Mouse (Mus musculus): ENCODE results near the gene Smarcc1.

- TF ChIP-seq CTCF (IDR thresholded peaks at IDR 0.05; ENCODE audit: borderline replicate concordance, insufficient read depth, low read length) = no peak
- no peak for TF ChIP-seq POLR2A (IDR thresholded peaks at IDR 0.05; ENCODE audit: low read depth, low read length)
Observed at GRCm38 (mm10) chr9:110116353-110116976, 1.0 kb upstream of the Smarcc1 start.

Measured in embryonic fibroblast, embryonic 13.5 days (primary cell).